Mouse (Mus musculus): Measurements from ENCODE around the gene Tesc.

DNA sequence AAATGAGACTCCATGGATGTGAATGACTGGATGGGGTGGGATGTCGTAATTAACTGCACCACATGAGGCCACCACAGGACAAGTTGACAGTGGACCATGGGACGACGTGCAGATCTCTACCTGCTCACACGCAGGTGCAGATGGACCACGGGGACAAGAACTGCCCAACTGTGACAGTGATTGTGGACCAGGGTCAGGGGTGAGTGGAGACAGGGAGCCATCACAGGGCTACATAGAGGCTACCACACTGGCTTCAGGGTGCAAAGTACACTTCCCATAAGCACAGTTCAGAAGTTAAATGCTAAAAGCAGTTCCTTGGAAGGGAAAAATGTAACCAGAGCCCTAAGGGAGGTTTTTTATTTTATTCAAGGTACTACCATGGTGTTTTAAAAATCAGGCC is 44.2 kb downstream of the Tesc start:
- TF ChIP-seq POLR2AphosphoS5 (IDR thresholded peaks at IDR 0.05; ENCODE audit: insufficient replicate concordance, low read depth, low read length) (no peak), CTCF (IDR thresholded peaks at IDR 0.05; ENCODE audit: low read depth, low read length) (no peak)
